Mouse (Mus musculus) hindbrain, embryonic 14.5 days (tissue): ENCODE results near the gene Smco2. TPM values are rescaled to one million over a fixed set of nuclear protein-coding genes. Genes with fewer than 3 reads are reported as not detected.

ENCODE experiments used
- ATAC-seq: fragments of 200-750 bp; cut with Nextera tagmentation; 2 replicates; pipeline ENCODE4 v1.8.0; 2017; ENCODE audit warnings: moderate number of reproducible peaks, mild to moderate bottlenecking, moderate TSS enrichment, moderate library complexity; ENCODE audit not compliant: low FRiP score
- DNase-seq: peaks from one replicate; pipeline ENCODE4 v3.0.0-alpha.2; 2015; ENCODE audit warnings: low spot score
- H3K27ac ChIP-seq: fragments of 300-500 bp; sonication (generic); 2 replicates; pipeline ENCODE4 v1.5.1; 2014; ENCODE audit warnings: mild to moderate bottlenecking, moderate library complexity
- H3K27me3 ChIP-seq: fragments of 300-500 bp; sonication (generic); 2 replicates; pipeline ENCODE4 v1.6.1; 2014; ENCODE audit warnings: mild to moderate bottlenecking, low read length, mixed read lengths; ENCODE audit not compliant: control insufficient read depth, insufficient read depth
- H3K36me3 ChIP-seq: fragments of 300-500 bp; sonication (generic); replicated peaks from 2 replicates; pipeline ENCODE4 v1.6.1; 2014; ENCODE audit not compliant: control insufficient read depth, insufficient read depth
- H3K4me1 ChIP-seq: fragments of 300-500 bp; sonication (generic); replicated peaks from 2 replicates; pipeline ENCODE4 v1.6.1; 2014; ENCODE audit warnings: antibody characterized with exemption, low read length, mixed read lengths; ENCODE audit not compliant: control insufficient read depth, insufficient read depth
- H3K4me2 ChIP-seq: fragments of 300-500 bp; sonication (generic); replicated peaks from 2 replicates; pipeline ENCODE4 v1.6.1; 2014; ENCODE audit warnings: mild to moderate bottlenecking, moderate library complexity
- H3K4me3 ChIP-seq: fragments of 300-500 bp; sonication (generic); replicated peaks from 2 replicates; pipeline ENCODE4 v1.5.1; 2014; ENCODE audit warnings: mild to moderate bottlenecking, low read length
- H3K9ac ChIP-seq: fragments of 300-500 bp; sonication (generic); 2 replicates; pipeline ENCODE4 v1.6.1; 2014
- H3K9me3 ChIP-seq: fragments of 300-500 bp; sonication (generic); 2 replicates; pipeline ENCODE4 v1.6.1; 2016; ENCODE audit warnings: low read length; ENCODE audit not compliant: control insufficient read depth
- WGBS: fragments of 180-500 bp; shearing (Covaris S2); extraction: QIAGEN DNeasy Blood & Tissue Kit; methylation state at CpG from one replicate; pipeline ENCODE4 v1.1.7; 2014; 5-methylcytosine and 5-hydroxymethylcytosine counted together
- polyA plus RNA-seq: library from polyadenylated mRNA; unstranded; fragments of >200 nt; fragmentation: Nextera tagmentation; extraction: Ambion mirVana; gene quantifications from 2 replicates; pipeline ENCODE4 v1.2.1, GENCODE M21; 2014

Smco2 gene
- polyA plus RNA-seq, 1 experiment from 2014 or later: not detected

- no peak overlapping the region for H3K9ac ChIP-seq
- no peaks in the 10 kb centered on the region for H3K9me3 ChIP-seq
- 84% methylated on average over 3 of the region's 3 CpGs for WGBS
Observed at GRCm38 (mm10) chr6:146906000-146906786, 56.3 kb downstream of the Smco2 start.

GRCm38 (mm10) chr6:146907061-146907794, 57.3 kb downstream of the Smco2 start:
- no peak overlapping the region for H3K9ac ChIP-seq
- no peak overlapping the region for H3K4me2 ChIP-seq
- H3K27me3 ChIP-seq: no peaks in the 10 kb centered on the region
- ATAC-seq (no peak), DNase-seq (no peak)
- no peak overlapping the region for H3K27ac ChIP-seq
- WGBS: 80% methylated on average over 5 of the region's 5 CpGs
- H3K9me3 ChIP-seq: no peaks in the 10 kb centered on the region
- H3K4me1 ChIP-seq: no peaks in the 10 kb centered on the region
- no peaks in the 10 kb centered on the region for H3K36me3 ChIP-seq
- H3K4me3 ChIP-seq: no peak overlapping the region

More at GRCm38 (mm10) chr6:146906000-146906786, 56.3 kb downstream of the Smco2 start:
- Histone ChIP-seq H3K27ac (no peak overlapping the region), H3K4me1 (no peaks in the 10 kb centered on the region), H3K4me3 (no peak overlapping the region), H3K4me2 (no peak overlapping the region), H3K27me3 (no peaks in the 10 kb centered on the region), H3K36me3 (no peaks in the 10 kb centered on the region)
- no peak for ATAC-seq
- DNase-seq: no peak

GRCm38 (mm10) chr6:146907795-146908190, 57.9 kb downstream of the Smco2 start:
- Histone ChIP-seq H3K36me3 (no peaks in the 10 kb centered on the region), H3K4me1 (no peaks in the 10 kb centered on the region), H3K9me3 (no peaks in the 10 kb centered on the region), H3K9ac (no peak overlapping the region), H3K27me3 (no peaks in the 10 kb centered on the region), H3K27ac (no peak overlapping the region), H3K4me2 (no peak overlapping the region), H3K4me3 (no peak overlapping the region)
- ATAC-seq: no peak
- no peak for DNase-seq
- WGBS: 97% methylated on average over 1 of the region's 1 CpGs

GRCm38 (mm10) chr6:146908801-146909200, 58.9 kb downstream of the Smco2 start:
- ATAC-seq: no peak
- no peak overlapping the region for H3K4me2 ChIP-seq
- 69% methylated on average over 2 of the region's 2 CpGs for WGBS

GRCm38 (mm10) chr6:146909725-146910489, 60.0 kb downstream of the Smco2 start:
- DNase-seq (no peak), ATAC-seq (no peak)
- Histone ChIP-seq H3K27ac (no peak overlapping the region), H3K4me2 (no peak overlapping the region), H3K27me3 (no peaks in the 10 kb centered on the region), H3K4me3 (no peak overlapping the region), H3K36me3 (no peaks in the 10 kb centered on the region), H3K9me3 (no peaks in the 10 kb centered on the region), H3K9ac (no peak overlapping the region), H3K4me1 (0 out of 2 replicates have a peak, but pooled peaks cover 3% of the 10 kb centered on the region)
- WGBS: 86% methylated on average over 5 of the region's 5 CpGs

More at GRCm38 (mm10) chr6:146908801-146909200, 58.9 kb downstream of the Smco2 start:
- Histone ChIP-seq H3K4me1 (0 out of 2 replicates have a peak, but pooled peaks cover 3% of the 10 kb centered on the region), H3K9ac (no peak overlapping the region), H3K9me3 (no peaks in the 10 kb centered on the region), H3K27ac (no peak overlapping the region), H3K4me3 (no peak overlapping the region), H3K27me3 (no peaks in the 10 kb centered on the region), H3K36me3 (no peaks in the 10 kb centered on the region)
- no peak for DNase-seq

- WGBS: 95% methylated on average over 2 of the region's 2 CpGs
- no peak for DNase-seq
- H3K4me1 ChIP-seq: 0 out of 2 replicates have a peak, but pooled peaks cover 3% of the 10 kb centered on the region
- no peak overlapping the region for H3K4me2 ChIP-seq
- H3K9ac ChIP-seq: no peak overlapping the region
- H3K27me3 ChIP-seq: no peaks in the 10 kb centered on the region
- no peak for ATAC-seq
- no peak overlapping the region for H3K27ac ChIP-seq
- H3K9me3 ChIP-seq: no peaks in the 10 kb centered on the region
- H3K4me3 ChIP-seq: no peak overlapping the region
- no peaks in the 10 kb centered on the region for H3K36me3 ChIP-seq
Observed at GRCm38 (mm10) chr6:146910801-146911200, 60.9 kb downstream of the Smco2 start.

GRCm38 (mm10) chr6:146912835-146913488, 63.1 kb downstream of the Smco2 start:
- H3K9me3 ChIP-seq: no peaks in the 10 kb centered on the region
- H3K4me3 ChIP-seq: no peak overlapping the region
- WGBS: 18% methylated on average over 3 of the region's 3 CpGs
- H3K9ac ChIP-seq: no peak overlapping the region
- H3K4me2 ChIP-seq: no peak overlapping the region
- H3K27ac ChIP-seq: no peak overlapping the region
- no peak for DNase-seq
- ATAC-seq: no peak
- H3K27me3 ChIP-seq: no peaks in the 10 kb centered on the region
- no peaks in the 10 kb centered on the region for H3K36me3 ChIP-seq
- H3K4me1 ChIP-seq: 0 out of 2 replicates have a peak, but pooled peaks cover 3% of the 10 kb centered on the region

- H3K4me2 ChIP-seq: no peak overlapping the region
- H3K4me1 ChIP-seq: 0 out of 2 replicates have a peak, but pooled peaks cover 3% of the 10 kb centered on the region
- H3K4me3 ChIP-seq: no peak overlapping the region
- H3K9me3 ChIP-seq: no peaks in the 10 kb centered on the region
- no peak overlapping the region for H3K27ac ChIP-seq
- no peaks in the 10 kb centered on the region for H3K36me3 ChIP-seq
- DNase-seq (no peak), ATAC-seq (no peak)
- WGBS: 77% methylated on average over 4 of the region's 4 CpGs
- no peak overlapping the region for H3K9ac ChIP-seq
- no peaks in the 10 kb centered on the region for H3K27me3 ChIP-seq
Observed at GRCm38 (mm10) chr6:146913489-146914198, 63.7 kb downstream of the Smco2 start.
